Mouse (Mus musculus): ENCODE results near the gene Fgfrl1. TPM values are rescaled to one million over a fixed set of nuclear protein-coding genes. Genes with fewer than 3 reads are reported as not detected.

The Fgfrl1 gene
- total and polyA plus RNA-seq, 2 experiments from 2014 or later = 9.2 to 40.5 TPM

DNA sequence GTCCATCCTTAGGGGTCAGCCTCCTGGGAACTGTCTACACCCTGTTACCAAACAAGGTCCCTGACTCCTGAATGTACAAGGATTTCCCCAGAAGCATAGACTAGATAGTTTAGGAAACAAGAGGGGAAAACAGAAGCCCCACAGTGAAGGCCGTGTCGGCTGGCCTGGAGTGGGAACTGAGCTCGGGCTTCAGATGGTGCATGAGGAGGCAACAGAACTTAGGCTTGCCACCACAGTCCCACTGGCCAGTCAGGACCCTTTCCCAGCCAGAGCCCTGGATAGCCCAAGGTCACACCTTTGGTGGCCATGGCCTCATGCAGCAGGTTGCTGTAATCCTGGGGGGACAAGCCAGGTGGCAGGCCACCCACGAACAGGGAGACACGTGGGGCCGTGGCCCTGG lies 38.8 kb upstream of the Fgfrl1 start:
- Histone ChIP-seq H3K27ac (ENCODE audit: low read depth) (no peak overlapping the region), H3K4me2 (ENCODE audit: low read depth, low read length) (no peak overlapping the region), H3K9ac (replicated peaks; ENCODE audit: low read depth, low read length) (no peak overlapping the region), H3K27me3 (ENCODE audit: control insufficient read depth, insufficient read depth, low read length) (no peaks in the 10 kb centered on the region), H3K36me3 (replicated peaks; ENCODE audit: control insufficient read depth, insufficient read depth, low read length) (peaks cover 79% of the 10 kb centered on the region), H3K9me3 (replicated peaks; ENCODE audit: control insufficient read depth, low read length) (no peaks in the 10 kb centered on the region), H3K4me3 (ENCODE audit: low read depth, low read length) (no peak overlapping the region), H3K4me1 (ENCODE audit: control insufficient read depth, insufficient read depth) (no peaks in the 10 kb centered on the region)
- WGBS = 87% methylated on average over 6 of the region's 6 CpGs
- ATAC-seq (ENCODE audit: insufficient read depth, low read depth) (no peak), DNase-seq (ENCODE audit: low spot score) (no peak)
- TF ChIP-seq CTCF (IDR thresholded peaks at IDR 0.05; ENCODE audit: low read depth) = no peak
- no peak for TF ChIP-seq EP300 (IDR thresholded peaks at IDR 0.05; ENCODE audit: low read depth)

DNA sequence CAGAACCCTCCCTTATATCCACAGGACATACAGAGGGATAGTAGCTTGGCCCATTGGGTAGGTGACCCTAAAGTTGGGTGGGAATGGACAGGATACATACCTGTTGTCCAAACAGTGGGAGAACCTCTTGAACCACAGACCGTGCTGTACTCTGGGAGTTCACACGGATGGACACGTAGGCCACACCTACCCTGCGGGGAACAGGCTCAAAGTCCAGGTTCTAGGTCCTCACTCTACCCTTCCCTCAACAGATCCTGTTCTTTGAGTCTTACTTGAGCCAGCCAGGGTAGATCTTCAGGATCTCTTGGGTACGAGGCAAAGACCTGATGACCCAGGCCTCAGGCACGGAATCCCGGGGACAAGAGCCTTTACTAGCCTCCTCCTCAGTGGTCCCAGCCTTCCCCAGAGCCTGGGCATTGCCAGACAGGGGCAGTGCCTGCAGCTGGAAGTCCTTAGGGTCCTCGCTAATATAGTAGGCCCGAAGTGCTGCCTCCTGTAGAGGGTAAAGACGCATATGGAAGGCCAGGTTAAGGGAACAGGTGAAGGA lies 37.7 kb upstream of the Fgfrl1 start:
- peaks cover 2% of the 10 kb centered on the region; the same call in 1 of the 2 replicates for H3K4me1 ChIP-seq (ENCODE audit: control insufficient read depth, insufficient read depth)
- no peak overlapping the region for H3K27ac ChIP-seq (ENCODE audit: low read depth)
- no peak overlapping the region for H3K4me2 ChIP-seq (ENCODE audit: low read depth, low read length)
- no peaks in the 10 kb centered on the region for H3K9me3 ChIP-seq (replicated peaks; ENCODE audit: control insufficient read depth, low read length)
- no peak overlapping the region for H3K4me3 ChIP-seq (ENCODE audit: low read depth, low read length)
- no peaks in the 10 kb centered on the region for H3K27me3 ChIP-seq (ENCODE audit: control insufficient read depth, insufficient read depth, low read length)
- H3K9ac ChIP-seq (replicated peaks; ENCODE audit: low read depth, low read length) = no peak overlapping the region
- ATAC-seq (ENCODE audit: insufficient read depth, low read depth) = no peak
- H3K36me3 ChIP-seq (replicated peaks; ENCODE audit: control insufficient read depth, insufficient read depth, low read length) = peaks cover 69% of the 10 kb centered on the region
- 94% methylated on average over 10 of the region's 10 CpGs for WGBS
- TF ChIP-seq EP300 (IDR thresholded peaks at IDR 0.05; ENCODE audit: low read depth) = no peak
- no peak for TF ChIP-seq CTCF (IDR thresholded peaks at IDR 0.05; ENCODE audit: low read depth)
- DNase-seq (ENCODE audit: low spot score) = no peak

DNA sequence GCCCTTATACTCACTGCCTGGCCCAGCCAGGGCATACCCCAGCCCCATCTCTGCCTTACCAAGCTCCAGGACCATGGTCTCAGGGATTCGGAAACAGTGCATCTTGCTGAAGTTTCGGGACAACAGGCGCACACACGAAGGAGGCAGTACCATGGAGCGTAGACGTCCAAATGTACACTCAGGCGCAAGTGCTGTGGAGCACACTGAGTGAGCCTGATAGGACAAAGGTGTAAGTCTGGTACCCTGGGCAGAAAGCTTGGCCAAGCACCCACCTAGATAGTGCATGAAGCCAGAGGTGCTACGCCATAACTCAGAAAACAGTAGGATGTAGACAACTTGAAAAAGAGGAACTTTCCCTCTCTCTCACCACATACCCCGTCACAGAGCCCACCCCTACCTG lies 36.8 kb upstream of the Fgfrl1 start:
- no peak for ATAC-seq (ENCODE audit: insufficient read depth, low read depth)
- Histone ChIP-seq H3K27me3 (ENCODE audit: control insufficient read depth, insufficient read depth, low read length) (no peaks in the 10 kb centered on the region), H3K36me3 (replicated peaks; ENCODE audit: control insufficient read depth, insufficient read depth, low read length) (peaks cover 62% of the 10 kb centered on the region), H3K9ac (replicated peaks; ENCODE audit: low read depth, low read length) (no peak overlapping the region), H3K27ac (ENCODE audit: low read depth) (no peak overlapping the region), H3K4me3 (ENCODE audit: low read depth, low read length) (no peak overlapping the region), H3K4me1 (ENCODE audit: control insufficient read depth, insufficient read depth) (peaks cover 6% of the 10 kb centered on the region; the same call in 1 of the 2 replicates), H3K4me2 (ENCODE audit: low read depth, low read length) (no peak overlapping the region), H3K9me3 (replicated peaks; ENCODE audit: control insufficient read depth, low read length) (no peaks in the 10 kb centered on the region)
- WGBS = 96% methylated on average over 9 of the region's 9 CpGs
- TF ChIP-seq CTCF (IDR thresholded peaks at IDR 0.05; ENCODE audit: low read depth) = no peak
- TF ChIP-seq EP300 (IDR thresholded peaks at IDR 0.05; ENCODE audit: low read depth) = no peak
- DNase-seq (ENCODE audit: low spot score) = no peak

DNA sequence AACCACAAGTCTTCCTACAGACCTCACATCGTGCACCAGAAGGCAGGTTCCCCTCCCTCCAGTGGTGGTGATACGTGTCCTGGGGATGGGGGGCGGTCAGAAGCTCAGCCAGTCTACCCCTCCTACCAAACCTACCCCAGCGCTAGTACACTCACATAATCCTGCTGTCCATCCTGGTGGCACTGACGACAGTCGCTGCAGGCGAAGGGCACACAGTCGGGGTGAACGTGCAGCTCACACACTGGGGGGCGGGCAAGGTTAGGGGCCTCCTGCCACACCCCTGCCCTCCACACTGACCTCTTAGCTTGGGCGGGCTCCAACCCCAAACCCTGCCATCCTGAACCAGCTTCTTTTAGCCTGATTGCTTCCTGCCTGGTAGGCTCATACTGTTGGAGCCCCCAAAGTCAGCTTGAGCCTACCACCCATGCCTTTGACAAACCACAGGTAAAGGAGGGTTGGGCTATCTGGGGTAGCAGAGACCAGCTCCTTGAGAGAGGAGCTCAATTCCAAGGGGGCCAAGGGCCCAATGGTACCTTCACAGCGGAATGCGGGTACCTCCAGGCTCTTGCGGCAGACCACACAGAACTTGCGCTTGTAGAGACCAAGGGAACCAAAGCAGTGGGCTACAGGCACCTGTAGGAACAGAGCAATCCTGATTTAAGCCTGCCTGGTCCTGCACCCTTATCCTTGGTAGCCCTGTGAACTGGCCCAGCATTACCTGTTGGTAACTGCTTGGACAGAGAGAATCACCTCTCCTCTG lies 36.1 kb upstream of the Fgfrl1 start:
- DNase-seq (ENCODE audit: low spot score) = no peak
- Histone ChIP-seq H3K36me3 (replicated peaks; ENCODE audit: control insufficient read depth, insufficient read depth, low read length) (peaks cover 56% of the 10 kb centered on the region), H3K27me3 (ENCODE audit: control insufficient read depth, insufficient read depth, low read length) (no peaks in the 10 kb centered on the region), H3K4me3 (ENCODE audit: low read depth, low read length) (no peak overlapping the region), H3K9ac (replicated peaks; ENCODE audit: low read depth, low read length) (no peak overlapping the region), H3K4me2 (ENCODE audit: low read depth, low read length) (no peak overlapping the region), H3K4me1 (ENCODE audit: control insufficient read depth, insufficient read depth) (peaks cover 6% of the 10 kb centered on the region; the same call in 1 of the 2 replicates), H3K27ac (ENCODE audit: low read depth) (no peak overlapping the region), H3K9me3 (replicated peaks; ENCODE audit: control insufficient read depth, low read length) (no peaks in the 10 kb centered on the region)
- ATAC-seq (ENCODE audit: insufficient read depth, low read depth) = no peak
- 88% methylated on average over 15 of the region's 15 CpGs for WGBS
- no peak for TF ChIP-seq EP300 (IDR thresholded peaks at IDR 0.05; ENCODE audit: low read depth)
- TF ChIP-seq CTCF (IDR thresholded peaks at IDR 0.05; ENCODE audit: low read depth) = no peak

DNA sequence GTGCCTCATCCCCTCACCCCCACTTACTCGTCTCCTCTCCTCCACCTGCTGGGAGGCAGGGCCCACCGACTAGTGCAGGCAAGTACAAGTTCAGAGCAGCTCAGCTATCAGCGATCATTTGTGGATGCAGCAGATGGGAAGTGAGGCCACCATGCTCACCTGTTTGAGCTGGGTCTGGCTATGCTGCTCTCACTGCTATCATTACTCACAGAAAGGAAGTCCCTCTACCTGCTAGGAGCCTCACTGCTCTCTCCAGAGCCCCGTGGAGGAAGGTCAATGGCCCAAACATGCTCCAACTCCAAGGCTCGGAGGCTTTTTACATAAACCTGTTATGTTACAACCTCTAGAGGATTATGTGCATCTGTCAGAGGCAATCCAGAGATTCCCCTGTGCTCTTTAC lies 34.8 kb upstream of the Fgfrl1 start:
- DNase-seq (ENCODE audit: low spot score) (no peak), ATAC-seq (ENCODE audit: insufficient read depth, low read depth) (no peak)
- no peaks in the 10 kb centered on the region for H3K27me3 ChIP-seq (ENCODE audit: control insufficient read depth, insufficient read depth, low read length)
- no peak overlapping the region for H3K4me3 ChIP-seq (ENCODE audit: low read depth, low read length)
- TF ChIP-seq CTCF (IDR thresholded peaks at IDR 0.05; ENCODE audit: low read depth) = no peak
- TF ChIP-seq EP300 (IDR thresholded peaks at IDR 0.05; ENCODE audit: low read depth) = no peak
- 81% methylated on average over 5 of the region's 5 CpGs for WGBS
- H3K27ac ChIP-seq (ENCODE audit: low read depth) = no peak overlapping the region
- no peak overlapping the region for H3K4me2 ChIP-seq (ENCODE audit: low read depth, low read length)
- peaks cover 54% of the 10 kb centered on the region for H3K36me3 ChIP-seq (replicated peaks; ENCODE audit: control insufficient read depth, insufficient read depth, low read length)
- no peak overlapping the region for H3K9ac ChIP-seq (replicated peaks; ENCODE audit: low read depth, low read length)
- no peaks in the 10 kb centered on the region for H3K9me3 ChIP-seq (replicated peaks; ENCODE audit: control insufficient read depth, low read length)
- peaks cover 6% of the 10 kb centered on the region; the same call in 1 of the 2 replicates for H3K4me1 ChIP-seq (ENCODE audit: control insufficient read depth, insufficient read depth)

Measured in heart, postnatal 0 days (tissue).